Mouse (Mus musculus) limb, embryonic 11.5 days (tissue): ENCODE results near the gene Hdac11. TPM values are rescaled to one million over a fixed set of nuclear protein-coding genes. Genes with fewer than 3 reads are reported as not detected.

ENCODE experiments used
- ATAC-seq: fragments of 200-750 bp; cut with Nextera tagmentation; 2 replicates; pipeline ENCODE4 v1.8.0; 2017; ENCODE audit warnings: low read depth; ENCODE audit not compliant: insufficient number of reproducible peaks, low FRiP score, low TSS enrichment
- DNase-seq: peaks from one replicate; pipeline ENCODE4 v3.0.0-alpha.2; 2015; ENCODE audit warnings: low spot score
- H3K27ac ChIP-seq: fragments of 300-500 bp; sonication (generic); replicated peaks from 2 replicates; pipeline ENCODE4 v1.5.1; 2014; ENCODE audit warnings: low read depth, mild to moderate bottlenecking, low read length
- H3K27me3 ChIP-seq: fragments of 300-500 bp; sonication (generic); 2 replicates; pipeline ENCODE4 v1.6.1; 2014; ENCODE audit warnings: mild to moderate bottlenecking, low read length, mixed read lengths; ENCODE audit not compliant: control insufficient read depth, insufficient read depth
- H3K36me3 ChIP-seq: fragments of 300-500 bp; sonication (generic); 2 replicates; pipeline ENCODE4 v1.6.1; 2014; ENCODE audit warnings: mild to moderate bottlenecking, low read length, moderate library complexity, mixed read lengths; ENCODE audit not compliant: control insufficient read depth, insufficient read depth
- H3K4me1 ChIP-seq: fragments of 300-500 bp; sonication (generic); 2 replicates; pipeline ENCODE4 v1.6.1; 2014; ENCODE audit warnings: low read length, mixed read lengths; ENCODE audit not compliant: control insufficient read depth, insufficient read depth
- H3K4me2 ChIP-seq: fragments of 300-500 bp; sonication (generic); 2 replicates; pipeline ENCODE4 v1.6.1; 2014; ENCODE audit warnings: low read depth, mild to moderate bottlenecking, moderate library complexity; ENCODE audit not compliant: severe bottlenecking
- H3K4me3 ChIP-seq: fragments of 300-500 bp; sonication (generic); 2 replicates; pipeline ENCODE4 v1.5.1; 2014; ENCODE audit warnings: low read depth, low read length
- H3K9ac ChIP-seq: fragments of 300-500 bp; sonication (generic); 2 replicates; pipeline ENCODE4 v1.6.1; 2014; ENCODE audit warnings: mild to moderate bottlenecking, low read length
- H3K9me3 ChIP-seq: fragments of 300-500 bp; sonication (generic); 2 replicates; pipeline ENCODE4 v1.6.1; 2016; ENCODE audit warnings: low read length; ENCODE audit not compliant: control insufficient read depth
- WGBS: fragments of 180-500 bp; shearing (Covaris S2); extraction: QIAGEN DNeasy Blood & Tissue Kit; methylation state at CpG from one replicate; pipeline ENCODE4 v1.1.7; 2014; 5-methylcytosine and 5-hydroxymethylcytosine counted together
- polyA plus RNA-seq: library from polyadenylated mRNA; unstranded; fragments of >200 nt; fragmentation: Nextera tagmentation; extraction: Ambion mirVana; gene quantifications from 2 replicates; pipeline ENCODE4 v1.2.1, GENCODE M21; 2014

Hdac11 gene
- polyA plus RNA-seq, 1 experiment from 2014 or later: 13.8 TPM

GRCm38 (mm10) chr6:91146443-91147151 lies 9.9 kb upstream of the Hdac11 start:
- Histone ChIP-seq H3K4me2 (no peak overlapping the region), H3K27me3 (no peaks in the 10 kb centered on the region), H3K4me3 (no peak overlapping the region), H3K27ac (no peak overlapping the region), H3K4me1 (no peaks in the 10 kb centered on the region), H3K9ac (no peak overlapping the region; the same call in 1 of the 2 replicates), H3K36me3 (no peaks in the 10 kb centered on the region), H3K9me3 (no peaks in the 10 kb centered on the region)
- ATAC-seq: no peak
- DNase-seq: no peak
- 31% methylated on average over 5 of the region's 5 CpGs for WGBS

GRCm38 (mm10) chr6:91147152-91147770 lies 9.2 kb upstream of the Hdac11 start:
- Histone ChIP-seq H3K9ac (no peak overlapping the region), H3K36me3 (no peaks in the 10 kb centered on the region), H3K4me1 (no peaks in the 10 kb centered on the region), H3K4me2 (no peak overlapping the region), H3K27me3 (no peaks in the 10 kb centered on the region), H3K9me3 (no peaks in the 10 kb centered on the region), H3K4me3 (no peak overlapping the region), H3K27ac (no peak overlapping the region)
- no peak for DNase-seq
- WGBS: 88% methylated on average over 2 of the region's 2 CpGs
- no peak for ATAC-seq

GRCm38 (mm10) chr6:91152892-91153548 lies 3.4 kb upstream of the Hdac11 start:
- Histone ChIP-seq H3K27me3 (no peaks in the 10 kb centered on the region), H3K4me2 (peak overlapping the region; percentile 45; the same call in 1 of the 2 replicates), H3K27ac (no peak overlapping the region; the same call in 1 of the 2 replicates), H3K4me3 (no peak overlapping the region), H3K9ac (peak overlapping the region; percentile 32; the same call in 1 of the 2 replicates), H3K36me3 (no peaks in the 10 kb centered on the region), H3K4me1 (peaks cover 16% of the 10 kb centered on the region), H3K9me3 (no peaks in the 10 kb centered on the region)
- DNase-seq (no peak), ATAC-seq (no peak)
- WGBS: 39% methylated on average over 7 of the region's 7 CpGs

- H3K27ac ChIP-seq: no peak overlapping the region
- ATAC-seq (peak; percentile 65), DNase-seq (peak; percentile 74)
- H3K4me3 ChIP-seq: peak overlapping the region; percentile 24; the same call in 1 of the 2 replicates
- no peaks in the 10 kb centered on the region for H3K9me3 ChIP-seq
- peaks cover 22% of the 10 kb centered on the region for H3K4me1 ChIP-seq
- H3K36me3 ChIP-seq: no peaks in the 10 kb centered on the region
- peak overlapping the region; percentile 45 for H3K4me2 ChIP-seq
- under 1% methylated on average over 10 of the region's 10 CpGs for WGBS
- peak overlapping the region; percentile 32; the same call in 1 of the 2 replicates for H3K9ac ChIP-seq
- H3K27me3 ChIP-seq: no peaks in the 10 kb centered on the region
These were observed 2.9 kb upstream of the Hdac11 start for GRCm38 (mm10) chr6:91153549-91154064.

- no peak for DNase-seq
- H3K9me3 ChIP-seq: no peaks in the 10 kb centered on the region
- H3K27me3 ChIP-seq: no peaks in the 10 kb centered on the region
- no peak overlapping the region for H3K4me3 ChIP-seq
- no peaks in the 10 kb centered on the region for H3K36me3 ChIP-seq
- ATAC-seq: no peak
- H3K27ac ChIP-seq: no peak overlapping the region
- no peak overlapping the region for H3K4me2 ChIP-seq
- 65% methylated on average over 4 of the region's 4 CpGs for WGBS
- H3K4me1 ChIP-seq: peaks cover 26% of the 10 kb centered on the region
- H3K9ac ChIP-seq: no peak overlapping the region
These were observed 1.8 kb upstream of the Hdac11 start for GRCm38 (mm10) chr6:91154685-91155084.

- no peak overlapping the region for H3K27ac ChIP-seq
- no peak overlapping the region for H3K4me3 ChIP-seq
- peaks cover 30% of the 10 kb centered on the region for H3K4me1 ChIP-seq
- no peaks in the 10 kb centered on the region for H3K36me3 ChIP-seq
- H3K27me3 ChIP-seq: no peaks in the 10 kb centered on the region
- no peaks in the 10 kb centered on the region for H3K9me3 ChIP-seq
- no peak overlapping the region; the same call in 1 of the 2 replicates for H3K9ac ChIP-seq
- no peak for ATAC-seq
- DNase-seq: no peak
- 84% methylated on average over 3 of the region's 3 CpGs for WGBS
- H3K4me2 ChIP-seq: no peak overlapping the region
These were observed 1.2 kb upstream of the Hdac11 start for GRCm38 (mm10) chr6:91155286-91155685.

- Histone ChIP-seq H3K9ac (no peak overlapping the region; the same call in 1 of the 2 replicates), H3K36me3 (no peaks in the 10 kb centered on the region), H3K4me2 (peak overlapping the region; percentile 69), H3K27ac (no peak overlapping the region; the same call in 1 of the 2 replicates), H3K27me3 (no peaks in the 10 kb centered on the region), H3K4me3 (peak overlapping the region; percentile 67; the same call in 1 of the 2 replicates), H3K4me1 (peaks cover 33% of the 10 kb centered on the region), H3K9me3 (no peaks in the 10 kb centered on the region)
- no peak for ATAC-seq
- DNase-seq: no peak
- 29% methylated on average over 4 of the region's 4 CpGs for WGBS
These were observed 403 bp upstream of the Hdac11 start for GRCm38 (mm10) chr6:91156062-91156461.

- H3K9ac ChIP-seq: peak overlapping the region; percentile 74
- no peaks in the 10 kb centered on the region for H3K27me3 ChIP-seq
- WGBS: 25% methylated on average over 6 of the region's 6 CpGs
- no peaks in the 10 kb centered on the region for H3K36me3 ChIP-seq
- DNase-seq: no peak
- H3K27ac ChIP-seq: peak overlapping the region; percentile 91
- no peaks in the 10 kb centered on the region for H3K9me3 ChIP-seq
- peak overlapping the region; percentile 69 for H3K4me2 ChIP-seq
- H3K4me3 ChIP-seq: peak overlapping the region; percentile 67
- peaks cover 33% of the 10 kb centered on the region for H3K4me1 ChIP-seq
- no peak; the same call in 1 of the 2 replicates for ATAC-seq
These were observed 739 bp downstream of the Hdac11 start for GRCm38 (mm10) chr6:91157237-91157570.
